Mouse (Mus musculus) midbrain, embryonic 10.5 days (tissue): ENCODE results near the gene Gm21836. TPM values are rescaled to one million over a fixed set of nuclear protein-coding genes. Genes with fewer than 3 reads are reported as not detected.
"Not testable (repeated sequence)": the region's sequence is repeated elsewhere in the genome, so short reads cannot be mapped to it uniquely, and the experiment has no call there.

Source experiments
- DNase-seq: peaks from one replicate; pipeline ENCODE4 v3.0.0-alpha.2; 2017; ENCODE audit warnings: low spot score
- H3K27ac ChIP-seq: fragments of 300-500 bp; sonication (generic); replicated peaks from 2 replicates; pipeline ENCODE4 v1.5.1; 2016; ENCODE audit warnings: mild to moderate bottlenecking
- H3K27me3 ChIP-seq: fragments of 300-500 bp; sonication (generic); 2 replicates; pipeline ENCODE4 v1.6.1; 2016; ENCODE audit warnings: low read depth, mild to moderate bottlenecking; ENCODE audit not compliant: poor library complexity, severe bottlenecking
- H3K36me3 ChIP-seq: fragments of 300-500 bp; sonication (generic); 2 replicates; pipeline ENCODE4 v1.6.1; 2016; ENCODE audit warnings: mild to moderate bottlenecking, moderate library complexity
- H3K4me1 ChIP-seq: fragments of 300-500 bp; sonication (generic); 2 replicates; pipeline ENCODE4 v1.6.1; 2016
- H3K4me3 ChIP-seq: fragments of 300-500 bp; sonication (generic); 2 replicates; pipeline ENCODE4 v1.5.1; 2016; ENCODE audit warnings: mild to moderate bottlenecking, moderate library complexity
- H3K9me3 ChIP-seq: fragments of 300-500 bp; sonication (generic); replicated peaks from 2 replicates; pipeline ENCODE4 v1.6.1; 2016; ENCODE audit warnings: mild to moderate bottlenecking
- WGBS: fragments of 180-500 bp; shearing (Covaris S2); methylation state at CpG from one replicate; pipeline ENCODE4 v1.1.7; 2016; 5-methylcytosine and 5-hydroxymethylcytosine counted together
- polyA plus RNA-seq: library from polyadenylated mRNA; unstranded; fragments of >200 nt; fragmentation: Nextera tagmentation; extraction: Ambion mirVana; gene quantifications from 2 replicates; pipeline ENCODE4 v1.2.1, GENCODE M21; 2016

Gene Gm21836
- not detected in 2 replicates for polyA plus RNA-seq

GRCm38 (mm10) chr9:124493693-124494092 is at the start of gene Gm21836:
Gene Gm21836 (minus strand): TSS chr9:124493793.
- peaks cover 27% of the 10 kb centered on the region for H3K9me3 ChIP-seq
- not testable (repeated sequence) for H3K36me3 ChIP-seq, H3K4me3 ChIP-seq, H3K4me1 ChIP-seq, H3K27me3 ChIP-seq, DNase-seq, H3K27ac ChIP-seq
- 88% methylated on average over 2 of the region's 2 CpGs for WGBS

GRCm38 (mm10) chr9:124480361-124480980 is 13.1 kb downstream of the Gm21836 start:
- WGBS = 64% methylated on average over 14 of the region's 15 CpGs
- not testable (repeated sequence) for DNase-seq, H3K27me3 ChIP-seq, H3K4me3 ChIP-seq, H3K27ac ChIP-seq, H3K4me1 ChIP-seq
- peaks cover 13% of the 10 kb centered on the region for H3K36me3 ChIP-seq
- H3K9me3 ChIP-seq = peaks cover 13% of the 10 kb centered on the region

- no peak overlapping the region for H3K4me3 ChIP-seq
- WGBS = 87% methylated on average over 3 of the region's 3 CpGs
- H3K36me3 ChIP-seq = peaks cover 18% of the 10 kb centered on the region
- no peak for DNase-seq
- H3K9me3 ChIP-seq = peaks cover 13% of the 10 kb centered on the region
- H3K27ac ChIP-seq = no peak overlapping the region
- H3K4me1 ChIP-seq = no peaks in the 10 kb centered on the region
- H3K27me3 ChIP-seq = no peaks in the 10 kb centered on the region
These were observed 15.5 kb downstream of the Gm21836 start for GRCm38 (mm10) chr9:124478081-124478480.

- Histone ChIP-seq H3K4me1 (no peaks in the 10 kb centered on the region), H3K9me3 (peaks cover 13% of the 10 kb centered on the region), H3K4me3 (no peak within 1 kb of the TSS), H3K36me3 (peaks cover 18% of the 10 kb centered on the region), H3K27me3 (no peaks in the 10 kb centered on the region), H3K27ac (no peak within 1 kb of the TSS)
- DNase-seq = no peak
- 95% methylated on average over 22 of the region's 22 CpGs for WGBS
These were observed 17.3 kb downstream of the Gm21836 start, which contains the start of gene Ppp2r3d for GRCm38 (mm10) chr9:124476096-124476902. Gene Ppp2r3d (minus strand): TSS chr9:124476898.

GRCm38 (mm10) chr9:124475689-124476088 is 17.9 kb downstream of the Gm21836 start:
- DNase-seq = no peak
- Histone ChIP-seq H3K27ac (no peak overlapping the region), H3K27me3 (no peaks in the 10 kb centered on the region), H3K36me3 (peaks cover 18% of the 10 kb centered on the region), H3K4me3 (no peak overlapping the region), H3K9me3 (peaks cover 13% of the 10 kb centered on the region), H3K4me1 (no peaks in the 10 kb centered on the region)
- 89% methylated on average over 15 of the region's 15 CpGs for WGBS

GRCm38 (mm10) chr9:124456572-124456971 is 37.0 kb downstream of the Gm21836 start:
- 5% methylated on average over 1 of the region's 1 CpGs for WGBS
- Histone ChIP-seq H3K4me1 (no peaks in the 10 kb centered on the region), H3K4me3 (no peak overlapping the region), H3K27ac (no peak overlapping the region), H3K36me3 (no peaks in the 10 kb centered on the region), H3K9me3 (no peaks in the 10 kb centered on the region), H3K27me3 (no peaks in the 10 kb centered on the region)
- peak; percentile 30 for DNase-seq

Other genes starting within 250 kb of the Gm21836 start
- 8.5 and 9.9 TPM in 2 replicates for gene 2010315B03Rik, start 181.1 kb downstream of the Gm21836 start, polyA plus RNA-seq
- gene Ppp2r3d, start 16.9 kb downstream of the Gm21836 start, polyA plus RNA-seq = 136 and 157 TPM in 2 replicates